In the genomic region with DNA sequence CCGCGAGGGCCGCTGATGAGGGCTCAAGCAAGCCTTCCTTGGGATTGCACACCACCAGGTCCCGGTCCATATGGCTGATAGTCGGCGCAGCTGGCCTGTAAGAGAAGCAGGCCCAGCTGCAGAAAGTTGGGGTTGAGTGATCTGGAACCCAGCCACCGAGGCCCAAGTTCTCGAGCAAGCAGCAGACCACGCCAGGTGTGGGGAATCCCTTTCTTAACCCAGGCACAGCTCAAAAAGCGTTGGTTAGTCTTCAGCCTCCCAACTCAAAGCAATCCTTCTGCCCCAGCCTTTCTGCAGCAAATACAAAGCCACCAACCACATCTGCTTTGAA, we compare ENCODE assay signal across 8 mouse cellular contexts. TPM values are rescaled to one million over a fixed set of nuclear protein-coding genes. Genes with fewer than 3 reads are reported as not detected.
A peak's percentile ranks its signal among the peaks of the same experiment; 100 is the strongest.
DNase-seq lines count a peak whose midpoint lies in the region; ATAC-seq and TF ChIP-seq lines count a peak whose summit lies in the region.

TSS of gene Tpmt (minus strand) at position 121 of the 331 bp plus-strand sequence.

- peaks cover 10% of the 10 kb centered on the region; the same call in 1 of the 2 replicates for H3K36me3 ChIP-seq in forebrain, embryonic 14.5 days (ENCODE audit: control insufficient read depth, insufficient read depth, low read length)
- H3K36me3 ChIP-seq in myocyte (ENCODE audit: control insufficient read depth, insufficient read depth), result no peaks in the 10 kb centered on the region

- H3K4me3 ChIP-seq in forebrain, embryonic 14.5 days (ENCODE audit: low read depth, low read length), result peak within 1 kb of the TSS; percentile 87
- H3K4me3 ChIP-seq in myocyte, result peak within 1 kb of the TSS; percentile 27

- no peaks in the 10 kb centered on the region for H3K9me3 ChIP-seq in forebrain, embryonic 14.5 days (replicated peaks; ENCODE audit: control insufficient read depth, low read length)

- peaks cover 10% of the 10 kb centered on the region for H3K4me1 ChIP-seq in forebrain, embryonic 14.5 days (ENCODE audit: control insufficient read depth, insufficient read depth, low read length)

- H3ac ChIP-seq in myocyte (ENCODE audit: control insufficient read depth, insufficient read length), result peak within 1 kb of the TSS; percentile 44

- peak within 1 kb of the TSS; percentile 79 for H3K9ac ChIP-seq in forebrain, embryonic 14.5 days (ENCODE audit: low read length)

- H3K27ac ChIP-seq in forebrain, embryonic 14.5 days (ENCODE audit: low read depth, low read length), result peak within 1 kb of the TSS; percentile 63

- peak within 1 kb of the TSS; percentile 98 for H3K4me2 ChIP-seq in forebrain, embryonic 14.5 days (ENCODE audit: low read length)
- H3K4me2 ChIP-seq in myocyte (ENCODE audit: low read depth), result peak within 1 kb of the TSS; percentile 95

- no peak for ATAC-seq in forebrain, embryonic 14.5 days

- H3K27me3 ChIP-seq in forebrain, embryonic 14.5 days (replicated peaks; ENCODE audit: control insufficient read depth, insufficient read depth, low read length), result no peaks in the 10 kb centered on the region
- H3K27me3 ChIP-seq in myocyte (ENCODE audit: control insufficient read depth, insufficient read depth, insufficient read length), result no peaks in the 10 kb centered on the region

- H3K79me2 ChIP-seq in myocyte (ENCODE audit: control insufficient read depth, insufficient read depth), result no peaks in the 10 kb centered on the region

- DNase-seq in layer of hippocampus, adult 18-20 months (ENCODE audit: low spot score in 2 of 2), result no peak
- no peak for DNase-seq in layer of hippocampus, adult 11-12 months (ENCODE audit: low spot score)
- no peak for DNase-seq in adrenal gland, postnatal 10 days
- peak; percentile 24 for DNase-seq in forebrain, embryonic 14.5 days (ENCODE audit: low spot score)
- peak; percentile 59 to 74 for DNase-seq in kidney, postnatal 25 days
- no peak for DNase-seq in ovary, postnatal 10 days (ENCODE audit: low spot score)
- DNase-seq in yolk sac, embryonic 10.5 days (ENCODE audit: low spot score), result no peak

- no peak for TF ChIP-seq POLR2A in myocyte (IDR thresholded peaks at IDR 0.05; ENCODE audit: insufficient read length, low read depth)

- 11% methylated on average over 10 of the region's 10 CpGs for WGBS in forebrain, embryonic 14.5 days

TF ChIP-seq in myocyte, 11 proteins besides CTCF, POLR2A, EP300 and RAD21:
- peak in 2 of 3 experiments; percentile 1 to 33 for TF ChIP-seq MYOG (IDR thresholded peaks at IDR 0.05; ENCODE audit: control insufficient read depth in 1 of 3, insufficient read depth in 1 of 3, insufficient read length in 2 of 3, low read depth in 2 of 3)
- peak in 1 of 3 experiments; percentile 4 for TF ChIP-seq MYOD1 (IDR thresholded peaks at IDR 0.05; ENCODE audit: control insufficient read depth in 1 of 3, insufficient read length in 2 of 3, low read depth in 2 of 3)
- no peak for TF ChIP-seq REST (IDR thresholded peaks at IDR 0.05; ENCODE audit: insufficient read depth, insufficient read length)

RNA-seq across cellular contexts. Expression of gene Tpmt, which starts in this region (rescaled TPM):
- 10 to 100 TPM; 11.7 to 12.3 TPM for total RNA-seq in layer of hippocampus, adult 18-20 months (2021)
- total RNA-seq in adrenal gland, postnatal 10 days (2021), result 10 to 100 TPM; 17.4 to 24.1 TPM
- polyA plus RNA-seq in forebrain, embryonic 14.5 days (2014; fragmentation: Nextera tagmentation; extraction: Ambion mirVana), result 25.1 and 29.1 TPM in 2 replicates
- polyA plus RNA-seq in myocyte (2012; fragmentation: generic; extraction: Trizol), result 7.4 TPM

Comparison
In these comparisons a context has a peak if more than half of its experiments do, and no peak if none do; other contexts are left out.
1. DNase-seq: peak in forebrain, embryonic 14.5 days (single experiment) and kidney, postnatal 25 days (2 of 2); none in layer of hippocampus, adult 18-20 months (0 of 2), layer of hippocampus, adult 11-12 months (single experiment), adrenal gland, postnatal 10 days (single experiment), ovary, postnatal 10 days (single experiment) and yolk sac, embryonic 10.5 days (single experiment).